ENCODE assay signal across 10 mouse cellular contexts in genomic region chr6:83774126-83774525, GRCm38 (mm10). TPM values are rescaled to one million over a fixed set of nuclear protein-coding genes. Genes with fewer than 3 reads are reported as not detected.
DNase-seq lines count a peak whose midpoint lies in the region; ATAC-seq lines count a peak whose summit lies in the region.
"Had no signal": no experiment of that assay in that cellular context is flagged by ENCODE, and none has a peak within 500 bp of the region (broad histone marks: within the 10 kb centered on the region; RNA-seq: fewer than 3 reads in every experiment).

No protein-coding gene starts in this region.

- ATAC-seq in hindbrain, embryonic 13.5 days (ENCODE audit: low FRiP score), result no peak
- ATAC-seq in megakaryocyte progenitor cell, adult 5-6 weeks (replicated peaks; ENCODE audit: poor library complexity), result peak; percentile 55
- ATAC-seq in CD4-positive, CD25-positive, alpha-beta regulatory T cell, adult 4 months, result no peak

- peak overlapping the region; percentile 97; the same call in 1 of the 2 replicates for H3K9ac ChIP-seq in hindbrain, embryonic 13.5 days

- H3K27me3 ChIP-seq in hindbrain, embryonic 13.5 days, result no peaks in the 10 kb centered on the region

- H3K4me1 ChIP-seq in hindbrain, embryonic 13.5 days (replicated peaks), result peaks cover 30% of the 10 kb centered on the region

- peak overlapping the region; percentile 76 for H3K4me2 ChIP-seq in hindbrain, embryonic 13.5 days

- no peaks in the 10 kb centered on the region for H3K9me3 ChIP-seq in hindbrain, embryonic 13.5 days

- no peak overlapping the region for H3K27ac ChIP-seq in hindbrain, embryonic 13.5 days

- peak; percentile 86 for DNase-seq in heart, adult 11 months
- DNase-seq in heart, postnatal 36 days, result no peak
- DNase-seq in MN1 (ENCODE audit: low spot score), result peak; percentile 22
- DNase-seq in cerebellum, postnatal 25 days, result no peak
- DNase-seq in adrenal gland, adult 8-10 months, result no peak
- DNase-seq: gastrocnemius, postnatal 14 days had no signal

- H3K4me3 ChIP-seq in hindbrain, embryonic 13.5 days, result peak overlapping the region; percentile 93; the same call in 1 of the 2 replicates

- H3K36me3 ChIP-seq in hindbrain, embryonic 13.5 days, result peaks cover 37% of the 10 kb centered on the region

- intact Hi-C loops in heart, postnatal 36 days (cut with DNase I), result no loop called here

- WGBS in hindbrain, embryonic 13.5 days, result 73% methylated on average over 9 of the region's 9 CpGs

RNA-seq across cellular contexts. Expression of gene Tex261, which starts 1.5 kb away (rescaled TPM):
- total RNA-seq in heart, postnatal 36 days (2021), result 10 to 100 TPM; 83.1 to 86.0 TPM
- polyA plus RNA-seq in hindbrain, embryonic 13.5 days (2015; fragmentation: Nextera tagmentation; extraction: Ambion mirVana), result 63.5 and 65.5 TPM in 2 replicates
- total RNA-seq in megakaryocyte progenitor cell, adult 5-6 weeks (2015), result 57.5 TPM in 2 replicates
- 36.5 and 39.8 TPM in 2 replicates for total RNA-seq in megakaryocyte progenitor cell, adult 5-6 weeks (2017)
- 100 to 1,000 TPM; 121 to 139 (median 124) TPM for total RNA-seq in adrenal gland, adult 8-10 months (2022)
- polyA plus RNA-seq in CD4-positive, CD25-positive, alpha-beta regulatory T cell, adult 4 months (2017; shearing (Covaris generic)), result 10 to 100 TPM; 78.1 to 88.1 TPM

RNA-seq across cellular contexts. Expression of gene Ankrd53, which starts 11.7 kb away (rescaled TPM):
- total RNA-seq in heart, postnatal 36 days (2021), result not detected
- polyA plus RNA-seq in hindbrain, embryonic 13.5 days (2015; fragmentation: Nextera tagmentation; extraction: Ambion mirVana), result 0.19 and 0.21 TPM in 2 replicates
- not detected in 2 replicates for total RNA-seq in megakaryocyte progenitor cell, adult 5-6 weeks (2015)
- total RNA-seq in megakaryocyte progenitor cell, adult 5-6 weeks (2017), result not detected in 2 replicates
- total RNA-seq in adrenal gland, adult 8-10 months (2022), result under 1 TPM in 2 of 4 experiments, not detected in 2; 0.37 to 0.38 TPM
- polyA plus RNA-seq in CD4-positive, CD25-positive, alpha-beta regulatory T cell, adult 4 months (2017; shearing (Covaris generic)), result not detected
- total RNA-seq: gastrocnemius, postnatal 14 days had no signal
- polyA plus RNA-seq: spleen, adult 2 months had no signal

RNA-seq across cellular contexts. Expression of gene Nagk, which starts 20.7 kb away (rescaled TPM):
- 10 to 100 TPM; 19.7 to 20.6 TPM for total RNA-seq in heart, postnatal 36 days (2021)
- polyA plus RNA-seq in hindbrain, embryonic 13.5 days (2015; fragmentation: Nextera tagmentation; extraction: Ambion mirVana), result 98.1 and 98.5 TPM in 2 replicates
- total RNA-seq in megakaryocyte progenitor cell, adult 5-6 weeks (2015), result 19.7 and 21.5 TPM in 2 replicates
- 12.4 and 13.2 TPM in 2 replicates for total RNA-seq in megakaryocyte progenitor cell, adult 5-6 weeks (2017)
- total RNA-seq in adrenal gland, adult 8-10 months (2022), result 10 to 100 TPM; 55.2 to 72.7 (median 69.2) TPM
- polyA plus RNA-seq in CD4-positive, CD25-positive, alpha-beta regulatory T cell, adult 4 months (2017; shearing (Covaris generic)), result 10 to 100 TPM; 31.0 to 32.7 TPM

RNA-seq across cellular contexts. Expression of gene Atp6v1b1, which starts 31.3 kb away (rescaled TPM):
- not detected for total RNA-seq in heart, postnatal 36 days (2021)
- polyA plus RNA-seq in hindbrain, embryonic 13.5 days (2015; fragmentation: Nextera tagmentation; extraction: Ambion mirVana), result not detected in 2 replicates
- total RNA-seq in megakaryocyte progenitor cell, adult 5-6 weeks (2015), result not detected in 2 replicates
- total RNA-seq in megakaryocyte progenitor cell, adult 5-6 weeks (2017), result not detected in 2 replicates
- total RNA-seq in adrenal gland, adult 8-10 months (2022), result not detected
- polyA plus RNA-seq in CD4-positive, CD25-positive, alpha-beta regulatory T cell, adult 4 months (2017; shearing (Covaris generic)), result not detected
- total RNA-seq: gastrocnemius, postnatal 14 days had no signal

RNA-seq across cellular contexts. Expression of gene Paip2b, which starts 57.4 kb away (rescaled TPM):
- total RNA-seq in heart, postnatal 36 days (2021), result 10 to 100 TPM; 42.7 to 44.8 TPM
- 25.3 and 27.8 TPM in 2 replicates for polyA plus RNA-seq in hindbrain, embryonic 13.5 days (2015; fragmentation: Nextera tagmentation; extraction: Ambion mirVana)
- 5.8 and 8.7 TPM in 2 replicates for total RNA-seq in megakaryocyte progenitor cell, adult 5-6 weeks (2015)
- total RNA-seq in megakaryocyte progenitor cell, adult 5-6 weeks (2017), result 12.7 and 14.1 TPM in 2 replicates
- 10 to 100 TPM; 35.0 to 47.3 (median 40.5) TPM for total RNA-seq in adrenal gland, adult 8-10 months (2022)
- polyA plus RNA-seq in CD4-positive, CD25-positive, alpha-beta regulatory T cell, adult 4 months (2017; shearing (Covaris generic)), result 10 to 100 TPM; 18.5 to 36.3 TPM

Comparison
In these comparisons a context has a peak if more than half of its experiments do, and no peak if none do; other contexts are left out.
1. DNase-seq: peak in heart, adult 11 months (single experiment) and MN1 (single experiment); none in heart, postnatal 36 days (0 of 2), cerebellum, postnatal 25 days (0 of 2) and adrenal gland, adult 8-10 months (single experiment).